Mouse (Mus musculus): Measurements from ENCODE around the gene Gm10563.

- TF ChIP-seq CTCF (IDR thresholded peaks at IDR 0.05; ENCODE audit: extremely low read depth, insufficient read depth, insufficient read length, insufficient replicate concordance) (no peak), POLR2A (IDR thresholded peaks at IDR 0.05; ENCODE audit: low read depth, low read length) (no peak)
Observed at GRCm38 (mm10) chr4:155656214-155656751, 11.1 kb upstream of the Gm10563 start.

All from spleen, adult 2 months (tissue).